Mouse (Mus musculus): ENCODE measurements around the gene Ap5b1. TPM values are rescaled to one million over a fixed set of nuclear protein-coding genes. Genes with fewer than 3 reads are reported as not detected.

The Ap5b1 gene
- total RNA-seq, 4 experiments from 2014 or later, result 10.8 to 15.7 (median 13.1) TPM

DNA sequence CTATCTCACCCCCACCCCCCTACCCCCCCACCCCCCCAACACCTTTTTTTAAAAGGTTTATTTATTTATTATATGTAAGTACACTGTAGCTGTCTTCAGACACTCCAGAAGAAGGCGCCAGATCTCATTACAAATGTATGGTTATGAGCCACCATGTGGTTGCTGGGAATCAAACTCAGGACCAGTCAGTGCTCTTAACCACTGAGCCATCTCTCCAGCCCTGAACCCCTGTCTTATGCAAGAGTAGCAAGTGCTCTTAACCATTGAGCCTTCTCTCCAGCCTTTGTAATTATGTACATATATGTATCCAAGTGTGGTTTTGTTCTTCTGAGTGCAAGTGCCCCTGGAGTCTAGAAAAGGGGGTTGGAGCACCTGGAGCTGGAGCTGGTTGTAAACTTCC lies 44.1 kb downstream of the Ap5b1 start:
- DNase-seq, result no peak

DNA sequence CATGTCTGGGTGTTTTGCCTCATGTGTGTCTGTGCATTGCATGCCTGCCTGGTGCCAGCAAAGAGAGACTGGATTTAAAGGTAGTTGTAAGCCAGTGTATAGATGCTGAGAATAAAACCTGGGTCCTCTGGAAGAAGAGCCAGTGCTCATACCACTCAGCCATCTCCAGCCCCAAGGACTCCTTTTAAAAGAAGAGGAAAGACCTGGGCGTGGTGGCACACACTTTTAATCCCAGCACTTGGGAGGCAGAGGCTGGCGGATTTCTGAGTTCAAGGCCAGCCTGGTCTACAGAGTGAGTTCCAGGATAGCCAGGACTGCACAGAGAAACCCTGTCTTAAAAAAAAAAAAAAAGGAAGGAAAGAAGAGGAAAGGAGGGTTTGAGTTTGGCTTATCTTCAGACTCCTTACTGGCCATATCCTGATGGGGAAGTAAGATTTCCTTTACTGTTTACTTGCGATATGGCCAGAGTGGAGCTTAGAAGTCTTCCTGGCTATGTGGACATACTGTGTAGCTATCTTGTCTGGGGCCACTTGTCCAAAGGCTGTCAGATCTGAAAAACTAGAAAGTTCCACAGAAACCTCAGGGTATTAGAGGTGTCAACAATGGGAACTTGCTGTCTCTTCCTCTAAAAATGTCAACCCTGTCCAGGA lies 45.1 kb downstream of the Ap5b1 start:
- DNase-seq, result no peak

DNA sequence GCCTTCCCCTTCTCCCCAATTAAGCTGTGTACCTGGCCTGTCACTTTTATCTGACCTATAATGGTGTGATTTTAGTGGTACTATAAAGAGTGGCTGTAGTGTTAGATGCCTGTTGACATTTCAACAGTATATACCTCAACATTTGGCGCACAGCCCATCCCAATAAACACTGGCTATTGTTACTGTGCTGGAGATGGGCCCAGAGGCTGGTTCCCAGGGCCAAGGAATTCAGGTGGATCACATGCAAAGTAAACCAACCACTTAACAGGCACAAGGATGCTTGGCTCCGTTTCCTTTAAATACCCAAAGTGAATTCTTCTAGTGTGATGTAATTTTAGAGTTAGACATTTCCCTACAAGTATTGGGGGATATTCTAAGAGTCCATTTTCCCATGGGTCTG lies 47.1 kb downstream of the Ap5b1 start:
- no peak for DNase-seq

DNA sequence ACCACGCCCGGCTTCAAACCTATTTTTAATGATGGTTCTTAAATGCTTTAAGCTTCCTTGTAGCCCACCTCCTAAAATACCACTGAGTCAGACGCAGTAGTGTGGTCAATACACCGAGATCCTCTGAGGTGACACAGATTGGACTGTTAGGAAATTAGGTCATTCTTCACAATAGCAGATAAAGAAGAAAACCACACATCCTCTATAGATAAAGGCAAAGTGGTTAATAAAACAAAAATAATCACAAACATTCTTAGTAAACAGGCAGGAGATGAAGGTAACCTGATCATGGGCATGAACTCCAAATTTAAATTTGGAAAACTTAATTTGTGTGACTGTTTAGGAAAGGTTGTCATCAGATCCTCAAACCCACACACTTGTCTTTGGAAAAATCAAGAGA lies 52.2 kb downstream of the Ap5b1 start:
- DNase-seq, result no peak

Other genes starting within 250 kb of the Ap5b1 start
- gene Catsper1, start 232.3 kb upstream of the Ap5b1 start, total RNA-seq (2022), result not detected
- 10 to 100 TPM in 2 of 4 experiments, 1 to 10 TPM in 2; 1.2 to 14.6 (median 6.8) TPM for gene Cst6, start 218.5 kb upstream of the Ap5b1 start, total RNA-seq (2022)
- 10 to 100 TPM; 22.2 to 26.7 (median 25.2) TPM for gene Eif1ad, start 201.3 kb upstream of the Ap5b1 start, total RNA-seq (2022)
- gene Banf1, start 200.9 kb upstream of the Ap5b1 start, total RNA-seq (2022), result 100 to 1,000 TPM; 130 to 147 (median 140) TPM
- 100 to 1,000 TPM in 2 of 4 experiments, 10 to 100 TPM in 2; 75.2 to 101 (median 98.6) TPM for gene Sart1, start 179.3 kb upstream of the Ap5b1 start, total RNA-seq (2022)
- gene Tsga10ip, start 165.5 kb upstream of the Ap5b1 start, total RNA-seq (2022), result under 1 TPM in 1 of 4 experiments, not detected in 3; 0.17 TPM
- gene Drap1, start 143.0 kb upstream of the Ap5b1 start, total RNA-seq (2022), result 100 to 1,000 TPM; 272 to 295 (median 289) TPM
- 10 to 100 TPM; 52.2 to 59.2 (median 52.8) TPM for gene AI837181, start 142.9 kb upstream of the Ap5b1 start, total RNA-seq (2022)
- gene Fosl1, start 120.5 kb upstream of the Ap5b1 start, total RNA-seq (2022), result under 1 TPM in 3 of 4 experiments, not detected in 1; 0.22 to 0.86 (median 0.56) TPM
- gene Ccdc85b, start 110.1 kb upstream of the Ap5b1 start, total RNA-seq (2022), result 10 to 100 TPM in 3 of 4 experiments, 1 to 10 TPM in 1; 8.9 to 12.4 (median 11.4) TPM
- 100 to 1,000 TPM in 2 of 4 experiments, 10 to 100 TPM in 2; 95.6 to 139 (median 110) TPM for gene Fibp, start 107.4 kb upstream of the Ap5b1 start, total RNA-seq (2022)
- 1 to 10 TPM; 1.1 to 2.2 (median 1.6) TPM for gene Ctsw, start 99.5 kb upstream of the Ap5b1 start, total RNA-seq (2022)
- gene Efemp2, start 94.1 kb upstream of the Ap5b1 start, total RNA-seq (2022), result 100 to 1,000 TPM in 2 of 4 experiments, 10 to 100 TPM in 2; 64.9 to 173 (median 105) TPM
- 10 to 100 TPM; 25.8 to 40.4 (median 33.8) TPM for gene Mus81, start 79.6 kb upstream of the Ap5b1 start, total RNA-seq (2022)
- gene Cfl1, start 77.6 kb upstream of the Ap5b1 start, total RNA-seq (2022), result 100 to 1,000 TPM; 711 to 770 (median 737) TPM
- gene 1700020D05Rik, start 64.2 kb upstream of the Ap5b1 start, total RNA-seq (2022), result 10 to 100 TPM in 1 of 4 experiments, 1 to 10 TPM in 3; 2.2 to 10.4 (median 5.4) TPM
- 10 to 100 TPM; 13.4 to 35.0 (median 23.9) TPM for gene Snx32, start 57.5 kb upstream of the Ap5b1 start, total RNA-seq (2022)
- not detected for gene Ovol1, start 7.4 kb upstream of the Ap5b1 start, total RNA-seq (2022)
- gene Rnaseh2c, start 33.8 kb downstream of the Ap5b1 start, total RNA-seq (2022), result 100 to 1,000 TPM; 123 to 156 (median 130) TPM
- gene Kat5, start 42.2 kb downstream of the Ap5b1 start, total RNA-seq (2022), result 10 to 100 TPM; 71.6 to 90.4 (median 76.6) TPM
- gene Rela, start 69.5 kb downstream of the Ap5b1 start, total RNA-seq (2022), result 100 to 1,000 TPM in 2 of 4 experiments, 10 to 100 TPM in 2; 90.0 to 114 (median 96.4) TPM
- 10 to 100 TPM; 40.3 to 76.9 (median 57.8) TPM for gene Sipa1, start 95.7 kb downstream of the Ap5b1 start, total RNA-seq (2022)
- 10 to 100 TPM; 40.8 to 53.6 (median 46.3) TPM for gene Map3k11, start 120.7 kb downstream of the Ap5b1 start, total RNA-seq (2022)
- 100 to 1,000 TPM in 3 of 4 experiments, 10 to 100 TPM in 1; 95.1 to 183 (median 136) TPM for gene Pcnx3, start 120.9 kb downstream of the Ap5b1 start, total RNA-seq (2022)
- not detected for gene Kcnk7, start 136.3 kb downstream of the Ap5b1 start, total RNA-seq (2022)
- 10 to 100 TPM; 24.9 to 39.2 (median 32.8) TPM for gene Ehbp1l1, start 158.3 kb downstream of the Ap5b1 start, total RNA-seq (2022)
- gene Fam89b, start 161.6 kb downstream of the Ap5b1 start, total RNA-seq (2022), result 10 to 100 TPM; 56.2 to 62.7 (median 57.0) TPM
- 100 to 1,000 TPM; 254 to 451 (median 353) TPM for gene Ltbp3, start 172.9 kb downstream of the Ap5b1 start, total RNA-seq (2022)
- 100 to 1,000 TPM; 112 to 147 (median 124) TPM for gene Scyl1, start 203.4 kb downstream of the Ap5b1 start, total RNA-seq (2022)

Data from adrenal gland, adult 8-10 months (tissue).